Mouse (Mus musculus): ENCODE measurements around the gene Tgfbi. TPM values are rescaled to one million over a fixed set of nuclear protein-coding genes. Genes with fewer than 3 reads are reported as not detected.

Gene Tgfbi
- polyA plus RNA-seq, 1 experiment, result 1.8 TPM

- H3K4me2 ChIP-seq (ENCODE audit: low read depth), result no peak overlapping the region
- no peaks in the 10 kb centered on the region for H3K36me3 ChIP-seq (ENCODE audit: control insufficient read depth, insufficient read depth)
- H3K27me3 ChIP-seq (ENCODE audit: control insufficient read depth, insufficient read depth, insufficient read length), result no peaks in the 10 kb centered on the region
- no peaks in the 10 kb centered on the region for H3K79me2 ChIP-seq (ENCODE audit: control insufficient read depth, insufficient read depth)
- H3K4me3 ChIP-seq, result no peak overlapping the region
- TF ChIP-seq TCF12 (IDR thresholded peaks at IDR 0.05; ENCODE audit: insufficient read depth, poor library complexity, severe bottlenecking), result no peak
- no peak for TF ChIP-seq E2F4 (IDR thresholded peaks at IDR 0.05; ENCODE audit: insufficient read depth)
- TF ChIP-seq POLR2A (IDR thresholded peaks at IDR 0.05; ENCODE audit: insufficient read length, low read depth), result no peak
- no peak for TF ChIP-seq SRF (IDR thresholded peaks at IDR 0.05; ENCODE audit: control insufficient read depth, insufficient read length, low read depth)
- TF ChIP-seq CEBPB (IDR thresholded peaks at IDR 0.05; ENCODE audit: insufficient read depth, poor library complexity, severe bottlenecking), result no peak
- no peak for TF ChIP-seq USF1 (IDR thresholded peaks at IDR 0.05; ENCODE audit: low read depth)
- TF ChIP-seq TCF3 (IDR thresholded peaks at IDR 0.05; ENCODE audit: insufficient read length, low read depth), result no peak
- TF ChIP-seq MAX (IDR thresholded peaks at IDR 0.05; ENCODE audit: low read depth), result no peak
- TF ChIP-seq MYOD1 (IDR thresholded peaks at IDR 0.05; ENCODE audit: control insufficient read depth in 1 of 3, insufficient read length in 2 of 3, low read depth in 2 of 3), result no peak
- TF ChIP-seq REST (IDR thresholded peaks at IDR 0.05; ENCODE audit: insufficient read depth, insufficient read length), result no peak
- no peak for TF ChIP-seq POLR2AphosphoS2 (IDR thresholded peaks at IDR 0.05; ENCODE audit: insufficient read length, low read depth)
- no peak for TF ChIP-seq MYOG (IDR thresholded peaks at IDR 0.05; ENCODE audit: control insufficient read depth in 1 of 3, insufficient read depth in 1 of 3, insufficient read length in 2 of 3, low read depth in 2 of 3)
- no peak overlapping the region for H3ac ChIP-seq (ENCODE audit: control insufficient read depth, insufficient read length)
These were observed 21.2 kb downstream of the Tgfbi start for GRCm38 (mm10) chr13:56630552-56630951.

- Histone ChIP-seq H3K4me3 (no peak overlapping the region), H3ac (ENCODE audit: control insufficient read depth, insufficient read length) (no peak overlapping the region), H3K27me3 (ENCODE audit: control insufficient read depth, insufficient read depth, insufficient read length) (no peaks in the 10 kb centered on the region), H3K36me3 (ENCODE audit: control insufficient read depth, insufficient read depth) (no peaks in the 10 kb centered on the region), H3K4me2 (ENCODE audit: low read depth) (no peak overlapping the region), H3K79me2 (ENCODE audit: control insufficient read depth, insufficient read depth) (no peaks in the 10 kb centered on the region)
- TF ChIP-seq TCF3 (IDR thresholded peaks at IDR 0.05; ENCODE audit: insufficient read length, low read depth), result no peak
- no peak for TF ChIP-seq CEBPB (IDR thresholded peaks at IDR 0.05; ENCODE audit: insufficient read depth, poor library complexity, severe bottlenecking)
These were observed 22.0 kb downstream of the Tgfbi start for GRCm38 (mm10) chr13:56631332-56631731.

- H3K27me3 ChIP-seq (ENCODE audit: control insufficient read depth, insufficient read depth, insufficient read length), result no peaks in the 10 kb centered on the region
- peak overlapping the region; percentile 47 for H3K4me2 ChIP-seq (ENCODE audit: low read depth)
- no peaks in the 10 kb centered on the region for H3K36me3 ChIP-seq (ENCODE audit: control insufficient read depth, insufficient read depth)
- TF ChIP-seq POLR2A (IDR thresholded peaks at IDR 0.05; ENCODE audit: insufficient read length, low read depth) (no peak), E2F4 (IDR thresholded peaks at IDR 0.05; ENCODE audit: insufficient read depth) (no peak), MYOG (IDR thresholded peaks at IDR 0.05; ENCODE audit: control insufficient read depth in 1 of 3, insufficient read depth in 1 of 3, insufficient read length in 2 of 3, low read depth in 2 of 3) (no peak), TCF3 (IDR thresholded peaks at IDR 0.05; ENCODE audit: insufficient read length, low read depth) (no peak), USF1 (IDR thresholded peaks at IDR 0.05; ENCODE audit: low read depth) (no peak), REST (IDR thresholded peaks at IDR 0.05; ENCODE audit: insufficient read depth, insufficient read length) (no peak), MAX (IDR thresholded peaks at IDR 0.05; ENCODE audit: low read depth) (no peak), MYOD1 (IDR thresholded peaks at IDR 0.05; ENCODE audit: control insufficient read depth in 1 of 3, insufficient read length in 2 of 3, low read depth in 2 of 3) (no peak), SRF (IDR thresholded peaks at IDR 0.05; ENCODE audit: control insufficient read depth, insufficient read length, low read depth) (no peak), TCF12 (IDR thresholded peaks at IDR 0.05; ENCODE audit: insufficient read depth, poor library complexity, severe bottlenecking) (no peak)
- no peak overlapping the region for H3ac ChIP-seq (ENCODE audit: control insufficient read depth, insufficient read length)
- H3K4me3 ChIP-seq, result no peak overlapping the region
- no peaks in the 10 kb centered on the region for H3K79me2 ChIP-seq (ENCODE audit: control insufficient read depth, insufficient read depth)
These were observed 24.9 kb downstream of the Tgfbi start for GRCm38 (mm10) chr13:56634139-56634615.

GRCm38 (mm10) chr13:56634920-56635319 is 25.6 kb downstream of the Tgfbi start:
- H3K4me2 ChIP-seq (ENCODE audit: low read depth), result peak overlapping the region; percentile 47
- H3ac ChIP-seq (ENCODE audit: control insufficient read depth, insufficient read length), result no peak overlapping the region
- TF ChIP-seq SRF (IDR thresholded peaks at IDR 0.05; ENCODE audit: control insufficient read depth, insufficient read length, low read depth) (no peak), MYOG (IDR thresholded peaks at IDR 0.05; ENCODE audit: control insufficient read depth in 1 of 3, insufficient read depth in 1 of 3, insufficient read length in 2 of 3, low read depth in 2 of 3) (peak in 1 of 3 experiments; percentile 46), REST (IDR thresholded peaks at IDR 0.05; ENCODE audit: insufficient read depth, insufficient read length) (no peak), MYOD1 (IDR thresholded peaks at IDR 0.05; ENCODE audit: control insufficient read depth in 1 of 3, insufficient read length in 2 of 3, low read depth in 2 of 3) (peak in 2 of 3 experiments; percentile 18 to 42)
- no peaks in the 10 kb centered on the region for H3K36me3 ChIP-seq (ENCODE audit: control insufficient read depth, insufficient read depth)
- H3K27me3 ChIP-seq (ENCODE audit: control insufficient read depth, insufficient read depth, insufficient read length), result no peaks in the 10 kb centered on the region
- no peak overlapping the region for H3K4me3 ChIP-seq
- no peaks in the 10 kb centered on the region for H3K79me2 ChIP-seq (ENCODE audit: control insufficient read depth, insufficient read depth)

GRCm38 (mm10) chr13:56637027-56637426 is 27.7 kb downstream of the Tgfbi start:
- H3K36me3 ChIP-seq (ENCODE audit: control insufficient read depth, insufficient read depth), result no peaks in the 10 kb centered on the region
- H3K79me2 ChIP-seq (ENCODE audit: control insufficient read depth, insufficient read depth), result no peaks in the 10 kb centered on the region
- no peak overlapping the region for H3ac ChIP-seq (ENCODE audit: control insufficient read depth, insufficient read length)
- no peak overlapping the region for H3K4me2 ChIP-seq (ENCODE audit: low read depth)
- no peaks in the 10 kb centered on the region for H3K27me3 ChIP-seq (ENCODE audit: control insufficient read depth, insufficient read depth, insufficient read length)
- no peak overlapping the region for H3K4me3 ChIP-seq
- TF ChIP-seq TCF12 (IDR thresholded peaks at IDR 0.05; ENCODE audit: insufficient read depth, poor library complexity, severe bottlenecking) (no peak), TCF3 (IDR thresholded peaks at IDR 0.05; ENCODE audit: insufficient read length, low read depth) (no peak), POLR2A (IDR thresholded peaks at IDR 0.05; ENCODE audit: insufficient read length, low read depth) (no peak), SRF (IDR thresholded peaks at IDR 0.05; ENCODE audit: control insufficient read depth, insufficient read length, low read depth) (no peak), REST (IDR thresholded peaks at IDR 0.05; ENCODE audit: insufficient read depth, insufficient read length) (no peak), MAX (IDR thresholded peaks at IDR 0.05; ENCODE audit: low read depth) (no peak), E2F4 (IDR thresholded peaks at IDR 0.05; ENCODE audit: insufficient read depth) (no peak), MYOG (IDR thresholded peaks at IDR 0.05; ENCODE audit: control insufficient read depth in 1 of 3, insufficient read depth in 1 of 3, insufficient read length in 2 of 3, low read depth in 2 of 3) (no peak)

Data from myocyte (in vitro differentiated cells).